Mouse (Mus musculus): Measurements from ENCODE around the gene Mapk8ip3.

GRCm38 (mm10) chr17:24959371-24959770 lies 22.6 kb upstream of the Mapk8ip3 start:
- TF ChIP-seq POLR2A (IDR thresholded peaks at IDR 0.05; ENCODE audit: borderline replicate concordance, insufficient read depth, low read length) (no peak), CTCF (IDR thresholded peaks at IDR 0.05; ENCODE audit: borderline replicate concordance, insufficient read depth, low read depth, low read length) (no peak)

All from cerebellum, adult 2 months (tissue).